Comparison of ENCODE assay signal across 9 mouse cellular contexts in the genomic region with DNA sequence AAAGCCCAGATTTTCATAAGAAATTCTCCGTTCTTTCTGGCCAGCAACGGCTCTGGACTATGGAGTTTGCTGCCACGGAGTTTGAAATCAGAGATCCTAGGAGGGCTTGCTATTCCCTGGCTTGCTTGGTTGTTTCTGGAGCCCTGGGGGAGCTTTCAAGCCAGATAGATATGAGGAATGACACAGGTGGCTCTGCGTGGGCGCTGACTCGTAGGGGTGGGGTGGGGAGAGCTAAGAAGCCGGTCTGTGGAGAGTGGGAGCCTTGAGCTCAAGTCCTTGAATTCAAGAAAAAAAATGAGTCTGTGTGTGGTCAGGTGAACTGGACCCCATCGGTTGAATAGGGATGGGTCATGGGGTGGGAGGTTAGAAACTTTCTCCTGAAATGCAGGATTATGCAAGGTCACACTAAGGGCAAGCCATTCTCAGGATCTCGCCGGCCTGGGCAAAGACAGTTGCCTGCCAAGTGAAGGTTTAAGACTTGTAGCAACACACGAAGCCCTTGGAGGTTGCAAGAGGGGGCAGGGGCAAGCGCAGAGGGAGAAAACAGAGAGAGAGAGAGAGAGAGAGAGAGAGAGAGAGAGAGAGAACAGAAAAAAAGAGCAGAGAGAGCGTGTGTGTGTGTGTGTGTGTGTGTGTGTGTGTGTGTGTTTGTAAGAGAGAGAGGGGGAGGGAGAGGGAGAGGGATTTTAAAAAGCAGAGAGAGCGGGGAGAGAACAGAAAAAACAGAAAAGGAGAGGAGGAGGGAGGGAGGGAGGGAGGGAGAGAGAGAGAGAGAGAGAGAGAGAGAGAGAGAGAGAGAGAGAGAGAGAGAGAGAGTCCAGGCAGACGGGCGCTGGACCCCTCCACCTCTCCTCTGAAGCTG. TPM values are rescaled to one million over a fixed set of nuclear protein-coding genes. Genes with fewer than 3 reads are reported as not detected.
DNase-seq lines count a peak whose midpoint lies in the region; ATAC-seq and TF ChIP-seq lines count a peak whose summit lies in the region.
"Had no signal": no experiment of that assay in that cellular context is flagged by ENCODE, and none has a peak within 500 bp of the region (broad histone marks: within the 10 kb centered on the region; RNA-seq: fewer than 3 reads in every experiment).

No protein-coding gene starts in this region.

- ATAC-seq in embryonic facial prominence, embryonic 11.5 days (replicated peaks; ENCODE audit: insufficient number of reproducible peaks, low FRiP score, low TSS enrichment, low read depth): no peak
- no peak for ATAC-seq in hindbrain, embryonic 16.5 days
- no peak for ATAC-seq in neural tube, embryonic 13.5 days (ENCODE audit: low read depth)

- no peaks in the 10 kb centered on the region for H3K36me3 ChIP-seq in embryonic facial prominence, embryonic 11.5 days (replicated peaks; ENCODE audit: control insufficient read depth, insufficient read depth, low read depth, low read length)
- no peaks in the 10 kb centered on the region for H3K36me3 ChIP-seq in hindbrain, embryonic 16.5 days (ENCODE audit: control insufficient read depth, insufficient read depth, low read length)
- H3K36me3 ChIP-seq in neural tube, embryonic 13.5 days: no peaks in the 10 kb centered on the region

- H3K9me3 ChIP-seq in embryonic facial prominence, embryonic 11.5 days (replicated peaks; ENCODE audit: control insufficient read depth, low read length): no peaks in the 10 kb centered on the region
- H3K9me3 ChIP-seq in hindbrain, embryonic 16.5 days (ENCODE audit: control insufficient read depth, low read length): no peaks in the 10 kb centered on the region
- no peaks in the 10 kb centered on the region for H3K9me3 ChIP-seq in neural tube, embryonic 13.5 days

- TF ChIP-seq CTCF in layer of hippocampus, adult 2 months (conservative IDR thresholded peaks at IDR 0.05): no peak

- peak overlapping the region; percentile 55 for H3K4me2 ChIP-seq in embryonic facial prominence, embryonic 11.5 days (ENCODE audit: low read depth, low read length)
- peak overlapping the region; percentile 77 for H3K4me2 ChIP-seq in hindbrain, embryonic 16.5 days (ENCODE audit: low read length)
- peak overlapping the region; percentile 61 for H3K4me2 ChIP-seq in neural tube, embryonic 13.5 days

- DNase-seq in layer of hippocampus, adult 2 months (ENCODE audit: low spot score in 2 of 2): no peak
- no peak for DNase-seq in layer of hippocampus, postnatal 25 days (ENCODE audit: extremely low spot score in 1 of 2, low spot score in 1 of 2)
- no peak for DNase-seq in embryonic facial prominence, embryonic 11.5 days (ENCODE audit: low spot score)
- DNase-seq in cerebellum, adult 18-20 months: no peak
- DNase-seq in left cerebral cortex, postnatal 25 days (ENCODE audit: low spot score in 2 of 2): no peak
- DNase-seq in cerebellum, adult 9-11 months: no peak

- H3K27me3 ChIP-seq in embryonic facial prominence, embryonic 11.5 days (ENCODE audit: control insufficient read depth, insufficient read depth, low read length): peaks cover 17% of the 10 kb centered on the region
- H3K27me3 ChIP-seq in hindbrain, embryonic 16.5 days (replicated peaks; ENCODE audit: control insufficient read depth, insufficient read depth, low read length): no peaks in the 10 kb centered on the region
- peaks cover 4% of the 10 kb centered on the region; the same call in 1 of the 2 replicates for H3K27me3 ChIP-seq in neural tube, embryonic 13.5 days

- peak overlapping the region; percentile 93 for H3K27ac ChIP-seq in layer of hippocampus, adult 2 months
- no peak overlapping the region for H3K27ac ChIP-seq in embryonic facial prominence, embryonic 11.5 days (replicated peaks; ENCODE audit: low read depth, low read length)
- H3K27ac ChIP-seq in hindbrain, embryonic 16.5 days (ENCODE audit: low read depth, low read length): peak overlapping the region; percentile 85
- peak overlapping the region; percentile 89 for H3K27ac ChIP-seq in neural tube, embryonic 13.5 days (replicated peaks)

- 15% methylated on average over 15 of the region's 16 CpGs for whole genome bisulfite sequencing in embryonic facial prominence, embryonic 11.5 days
- WGBS in hindbrain, embryonic 16.5 days: 9% methylated on average over 14 of the region's 16 CpGs
- 9% methylated on average over 14 of the region's 16 CpGs for WGBS in neural tube, embryonic 13.5 days

- intact Hi-C loops in left cerebral cortex, postnatal 25 days (cut with DNase I): loop anchor here (10.0 kb wide), 1 partner anchor 297 kb away; no protein-coding TSS in a partner anchor

- peak overlapping the region; percentile 74 for H3K4me3 ChIP-seq in layer of hippocampus, adult 2 months
- H3K4me3 ChIP-seq in embryonic facial prominence, embryonic 11.5 days (ENCODE audit: low read depth, low read length): peak overlapping the region; percentile 29
- peak overlapping the region; percentile 64 for H3K4me3 ChIP-seq in hindbrain, embryonic 16.5 days (ENCODE audit: low read length)
- peak overlapping the region; percentile 56 for H3K4me3 ChIP-seq in neural tube, embryonic 13.5 days
- H3K4me3 ChIP-seq: erythroblast, embryonic 14.5 days had no signal

- H3K9ac ChIP-seq in embryonic facial prominence, embryonic 11.5 days (replicated peaks; ENCODE audit: low read length): no peak overlapping the region
- H3K9ac ChIP-seq in hindbrain, embryonic 16.5 days (ENCODE audit: low read depth, low read length): peak overlapping the region; percentile 74
- H3K9ac ChIP-seq in neural tube, embryonic 13.5 days: peak overlapping the region; percentile 86

- H3K4me1 ChIP-seq in embryonic facial prominence, embryonic 11.5 days (ENCODE audit: control insufficient read depth, insufficient read depth, low read length): peaks cover 5% of the 10 kb centered on the region; the same call in 1 of the 2 replicates
- H3K4me1 ChIP-seq in hindbrain, embryonic 16.5 days (ENCODE audit: control insufficient read depth, insufficient read depth, low read depth, low read length): peaks cover 31% of the 10 kb centered on the region
- peaks cover 45% of the 10 kb centered on the region for H3K4me1 ChIP-seq in neural tube, embryonic 13.5 days (replicated peaks)

RNA-seq across cellular contexts. Expression of a gene that starts 13.8 kb away (rescaled TPM):
- 10 to 100 TPM; 20.8 to 23.7 TPM for total RNA-seq in layer of hippocampus, adult 2 months (2021)
- 10 to 100 TPM; 21.5 to 23.1 TPM for total RNA-seq in layer of hippocampus, postnatal 25 days (2021)
- polyA plus RNA-seq in embryonic facial prominence, embryonic 11.5 days (2014; fragmentation: Nextera tagmentation; extraction: Ambion mirVana): 38.1 and 38.8 TPM in 2 replicates
- polyA plus RNA-seq in hindbrain, embryonic 16.5 days (2015; fragmentation: Nextera tagmentation; extraction: Ambion mirVana): 57.7 and 65.3 TPM in 2 replicates
- 43.8 and 47.9 TPM in 2 replicates for polyA plus RNA-seq in neural tube, embryonic 13.5 days (2015; fragmentation: Nextera tagmentation; extraction: Ambion mirVana)
- 10 to 100 TPM; 20.3 to 21.5 TPM for total RNA-seq in left cerebral cortex, postnatal 25 days (2021)

RNA-seq across cellular contexts. Expression of a gene that starts 31.4 kb away (rescaled TPM):
- under 1 TPM; 0.34 to 0.49 TPM for total RNA-seq in layer of hippocampus, adult 2 months (2021)
- total RNA-seq in layer of hippocampus, postnatal 25 days (2021): 1 to 10 TPM; 1.1 to 1.2 TPM
- 0.61 TPM in 1 of 2 replicates, not detected in the other for polyA plus RNA-seq in embryonic facial prominence, embryonic 11.5 days (2014; fragmentation: Nextera tagmentation; extraction: Ambion mirVana)
- 1.6 and 2.1 TPM in 2 replicates for polyA plus RNA-seq in hindbrain, embryonic 16.5 days (2015; fragmentation: Nextera tagmentation; extraction: Ambion mirVana)
- 0.45 TPM in 1 of 2 replicates, not detected in the other for polyA plus RNA-seq in neural tube, embryonic 13.5 days (2015; fragmentation: Nextera tagmentation; extraction: Ambion mirVana)
- 1 to 10 TPM in 1 of 2 experiments, under 1 TPM in 1; 0.44 to 1.4 TPM for total RNA-seq in left cerebral cortex, postnatal 25 days (2021)

RNA-seq across cellular contexts. Expression of a gene that starts 34.8 kb away (rescaled TPM):
- 1 to 10 TPM; 6.5 to 6.6 TPM for total RNA-seq in layer of hippocampus, adult 2 months (2021)
- total RNA-seq in layer of hippocampus, postnatal 25 days (2021): 1 to 10 TPM; 6.0 to 6.3 TPM
- 24.5 and 26.8 TPM in 2 replicates for polyA plus RNA-seq in embryonic facial prominence, embryonic 11.5 days (2014; fragmentation: Nextera tagmentation; extraction: Ambion mirVana)
- 9.9 and 12.1 TPM in 2 replicates for polyA plus RNA-seq in hindbrain, embryonic 16.5 days (2015; fragmentation: Nextera tagmentation; extraction: Ambion mirVana)
- polyA plus RNA-seq in neural tube, embryonic 13.5 days (2015; fragmentation: Nextera tagmentation; extraction: Ambion mirVana): 17.1 and 17.2 TPM in 2 replicates
- total RNA-seq in left cerebral cortex, postnatal 25 days (2021): 1 to 10 TPM; 5.4 to 5.9 TPM
